Mouse (Mus musculus): Measurements from ENCODE around the gene Ssh2. TPM values are rescaled to one million over a fixed set of nuclear protein-coding genes. Genes with fewer than 3 reads are reported as not detected.

The Ssh2 gene
- total RNA-seq, 4 experiments from 2014 or later, result 64.4 to 77.0 (median 70.7) TPM

- peak; percentile 80 for DNase-seq (ENCODE audit: low spot score)
These were observed 246.4 kb downstream of the Ssh2 start, which contains the start of gene Coro6 for GRCm38 (mm10) chr11:77462283-77463100. TSS of gene Coro6 (plus strand) at chr11:77462411.

- no peak for DNase-seq (ENCODE audit: low spot score)
These were observed 247.0 kb downstream of the Ssh2 start for GRCm38 (mm10) chr11:77463101-77463445.

GRCm38 (mm10) chr11:77463786-77464185, 247.7 kb downstream of the Ssh2 start:
- DNase-seq (ENCODE audit: low spot score), result no peak

DNA sequence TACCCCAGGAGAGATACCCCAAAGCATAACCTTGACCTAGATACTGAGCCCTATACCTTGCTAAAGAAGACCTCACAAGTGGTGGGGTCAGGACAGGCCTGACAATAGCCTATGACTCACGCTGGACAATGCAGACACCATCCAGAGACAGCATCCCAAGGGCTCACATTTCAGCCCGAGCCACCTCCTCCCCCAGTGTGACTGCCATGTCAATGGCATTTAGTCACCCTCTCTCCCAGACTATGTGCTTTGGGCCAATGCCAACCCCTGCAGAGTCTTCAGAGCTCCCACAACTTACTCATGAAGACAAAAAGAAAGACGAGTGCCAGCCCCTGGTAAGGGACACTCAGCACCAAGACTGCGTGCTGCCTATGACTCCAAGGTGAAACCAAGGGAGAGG, 248.6 kb downstream of the Ssh2 start:
- DNase-seq (ENCODE audit: low spot score), result no peak

GRCm38 (mm10) chr11:77465111-77465510, 249.0 kb downstream of the Ssh2 start:
- no peak for DNase-seq (ENCODE audit: low spot score)

GRCm38 (mm10) chr11:77466544-77466943, 250.5 kb downstream of the Ssh2 start:
- no peak for DNase-seq (ENCODE audit: low spot score)

- DNase-seq (ENCODE audit: low spot score), result no peak
These were observed 251.1 kb downstream of the Ssh2 start for GRCm38 (mm10) chr11:77467157-77467556.

GRCm38 (mm10) chr11:77467784-77468183, 251.7 kb downstream of the Ssh2 start:
- no peak for DNase-seq (ENCODE audit: low spot score)

DNA sequence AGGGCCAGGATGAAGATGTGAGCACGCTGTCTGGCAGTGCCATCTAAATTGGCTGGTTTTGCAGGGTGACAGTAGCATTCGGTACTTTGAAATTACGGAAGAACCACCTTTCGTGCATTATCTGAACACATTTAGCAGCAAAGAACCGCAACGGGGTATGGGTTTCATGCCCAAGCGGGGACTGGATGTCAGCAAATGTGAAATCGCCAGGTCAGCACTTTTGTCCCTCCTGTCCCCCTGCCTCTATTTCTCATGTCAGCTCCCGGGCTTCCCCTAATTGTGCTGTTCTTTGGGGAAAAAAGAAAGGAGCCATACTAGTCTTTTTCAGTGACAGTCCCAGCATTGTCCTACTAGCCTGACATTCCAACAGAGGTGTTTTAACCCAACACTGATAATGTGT, 252.3 kb downstream of the Ssh2 start:
- no peak for DNase-seq (ENCODE audit: low spot score)

DNA sequence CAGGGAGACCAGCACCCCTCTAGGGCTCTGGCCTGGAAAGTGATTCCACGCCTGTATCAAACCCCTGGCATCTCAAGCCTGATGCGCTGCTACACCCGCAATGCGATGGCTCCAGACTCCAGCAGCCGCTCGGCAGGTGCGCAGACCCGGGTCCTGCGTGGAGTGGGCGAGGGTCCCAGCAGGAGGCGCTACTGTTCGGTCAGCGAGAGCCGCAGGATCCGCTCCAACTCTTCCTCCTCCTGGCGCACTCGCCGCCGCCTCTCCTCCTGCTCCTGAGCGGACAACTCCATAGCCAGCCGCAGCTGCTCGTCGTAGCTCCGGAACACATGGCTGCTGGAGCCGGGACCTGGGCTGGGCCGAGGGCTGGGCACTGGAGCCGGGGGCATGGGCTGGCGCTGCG, 255.3 kb downstream of the Ssh2 start:
- DNase-seq (ENCODE audit: low spot score), result no peak

GRCm38 (mm10) chr11:77472775-77473174, 256.7 kb downstream of the Ssh2 start:
- DNase-seq (ENCODE audit: low spot score), result no peak

- no peak for DNase-seq (ENCODE audit: low spot score)
These were observed 260.1 kb downstream of the Ssh2 start for GRCm38 (mm10) chr11:77476216-77476615.

GRCm38 (mm10) chr11:77476895-77477294, 260.8 kb downstream of the Ssh2 start:
- no peak for DNase-seq (ENCODE audit: low spot score)

GRCm38 (mm10) chr11:77483043-77483442, 267.0 kb downstream of the Ssh2 start:
- no peak for DNase-seq (ENCODE audit: low spot score)

DNA sequence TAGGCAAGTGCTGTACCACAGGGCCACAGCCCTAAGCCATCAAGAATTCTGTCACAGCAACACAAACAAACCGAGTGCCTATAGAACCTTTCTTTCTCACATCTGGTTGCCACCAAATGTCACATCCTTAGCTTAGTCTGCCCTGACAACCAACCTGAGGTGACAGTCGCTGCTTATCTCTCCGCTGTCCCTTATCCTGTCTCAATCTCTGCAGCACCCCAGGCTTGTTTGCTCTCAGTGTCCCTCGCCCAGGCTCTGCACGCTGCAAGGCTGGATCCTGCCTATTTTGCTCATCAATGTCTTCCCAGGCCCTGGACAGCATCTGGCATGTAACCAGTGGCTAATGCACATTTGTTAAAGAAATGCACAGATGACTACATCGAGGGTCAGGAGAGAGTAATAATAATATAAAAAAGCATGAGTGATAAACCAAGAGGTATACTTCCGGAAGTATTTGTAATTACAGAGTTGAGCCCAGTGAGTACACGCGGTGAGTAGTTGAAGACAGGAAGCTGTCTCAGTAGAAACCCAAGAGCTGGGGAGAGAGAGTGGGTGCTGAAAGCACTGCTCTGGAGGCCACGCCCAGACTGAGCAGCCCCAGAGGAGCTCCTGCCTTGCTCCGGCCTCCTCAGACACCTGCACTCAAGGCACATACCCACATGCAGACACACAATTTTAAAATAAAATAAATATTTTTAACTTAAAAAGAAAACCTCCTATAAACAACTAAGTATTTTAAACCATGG, 267.6 kb downstream of the Ssh2 start:
- DNase-seq (ENCODE audit: low spot score), result no peak

GRCm38 (mm10) chr11:77485229-77485628, 269.1 kb downstream of the Ssh2 start:
- DNase-seq (ENCODE audit: low spot score), result no peak

DNA sequence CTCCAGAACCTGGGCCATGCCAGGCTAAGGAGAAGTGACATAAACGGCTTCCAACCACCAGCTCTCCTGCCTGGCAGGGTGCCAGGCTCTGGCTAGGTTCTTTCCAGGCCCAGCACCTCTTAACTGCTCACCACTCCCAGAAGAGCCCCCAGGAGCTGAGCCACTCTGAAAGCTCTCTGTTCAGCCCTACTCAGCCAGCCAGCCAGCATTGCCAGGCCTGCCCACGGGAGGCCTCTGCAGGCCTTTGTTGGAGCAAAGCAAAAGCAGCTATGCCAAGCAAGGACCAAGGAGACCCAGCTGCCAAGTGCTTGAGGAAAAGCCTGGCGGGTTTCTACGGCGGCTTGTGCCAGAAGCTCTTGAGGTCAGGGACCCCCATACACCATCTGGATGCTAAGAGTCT, 270.7 kb downstream of the Ssh2 start:
- no peak for DNase-seq (ENCODE audit: low spot score)

- no peak for DNase-seq (ENCODE audit: low spot score)
These were observed 272.9 kb downstream of the Ssh2 start for GRCm38 (mm10) chr11:77488771-77489581.

DNA sequence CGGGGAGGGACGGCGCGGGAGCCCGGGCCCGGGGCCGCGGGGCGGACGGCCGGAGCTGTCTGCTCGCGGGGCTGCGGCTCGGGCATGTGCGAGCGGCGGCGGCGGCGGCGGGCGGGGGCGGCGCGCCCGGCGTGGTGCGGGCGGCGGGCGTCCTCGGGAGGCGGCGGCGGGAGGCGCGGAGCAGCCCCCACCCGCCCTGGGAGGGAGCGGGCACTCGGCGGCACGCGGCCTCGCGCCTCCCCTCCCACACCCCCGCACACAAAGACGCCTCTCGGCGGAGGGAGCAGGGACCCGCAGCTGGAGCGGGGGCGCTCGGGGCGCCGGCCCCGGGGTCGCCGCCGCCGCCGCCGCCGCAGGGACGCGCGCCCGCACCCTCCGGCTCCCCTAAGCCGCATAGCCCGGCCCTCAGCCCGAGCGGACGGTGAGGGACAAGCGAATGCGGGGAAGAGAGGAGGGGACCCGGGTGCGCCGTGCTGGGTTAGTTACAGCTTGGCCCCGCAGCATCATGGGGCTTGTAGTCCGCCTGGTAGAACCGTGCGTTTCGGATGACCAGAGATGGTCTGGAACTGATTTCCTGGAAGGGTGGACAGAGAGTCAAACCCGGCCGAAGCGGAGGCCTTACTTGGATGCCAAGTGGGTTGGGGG, 273.6 kb downstream of the Ssh2 start, which contains the start of gene Ankrd13b:
TSS of gene Ankrd13b (minus strand) at position 88 of the 645 bp plus-strand sequence.
- DNase-seq (ENCODE audit: low spot score), result no peak

GRCm38 (mm10) chr11:77490451-77490850, 274.4 kb downstream of the Ssh2 start:
- DNase-seq (ENCODE audit: low spot score), result no peak

- DNase-seq (ENCODE audit: low spot score), result peak; percentile 89
These were observed 275.0 kb downstream of the Ssh2 start for GRCm38 (mm10) chr11:77491123-77491501.

All from heart, adult 8-10 months (tissue).